Mouse (Mus musculus) embryonic facial prominence, embryonic 12.5 days (tissue): Measurements from ENCODE around the gene Gipc2. TPM values are rescaled to one million over a fixed set of nuclear protein-coding genes. Genes with fewer than 3 reads are reported as not detected.
"Not testable (repeated sequence)": the region's sequence is repeated elsewhere in the genome, so short reads cannot be mapped to it uniquely, and the experiment has no call there.

ENCODE experiments used
- ATAC-seq: fragments of 200-750 bp; cut with Nextera tagmentation; 2 replicates; pipeline ENCODE4 v1.8.0; 2017; ENCODE audit not compliant: insufficient number of reproducible peaks, insufficient read depth, low FRiP score, low TSS enrichment
- H3K27ac ChIP-seq: fragments of 300-500 bp; sonication (generic); 2 replicates; pipeline ENCODE4 v1.5.1; 2016; ENCODE audit warnings: mild to moderate bottlenecking
- H3K27me3 ChIP-seq: fragments of 300-500 bp; sonication (generic); 2 replicates; pipeline ENCODE4 v1.6.1; 2016; ENCODE audit warnings: mild to moderate bottlenecking, moderate library complexity
- H3K36me3 ChIP-seq: fragments of 300-500 bp; sonication (generic); 2 replicates; pipeline ENCODE4 v1.6.1; 2016; ENCODE audit warnings: mild to moderate bottlenecking
- H3K4me1 ChIP-seq: fragments of 300-500 bp; sonication (generic); 2 replicates; pipeline ENCODE4 v1.6.1; 2016
- H3K4me2 ChIP-seq: fragments of 300-500 bp; sonication (generic); replicated peaks from 2 replicates; pipeline ENCODE4 v1.6.1; 2016; ENCODE audit warnings: mild to moderate bottlenecking, moderate library complexity
- H3K4me3 ChIP-seq: fragments of 300-500 bp; sonication (generic); 2 replicates; pipeline ENCODE4 v1.5.1; 2016; ENCODE audit warnings: mild to moderate bottlenecking
- H3K9ac ChIP-seq: fragments of 300-500 bp; sonication (generic); 2 replicates; pipeline ENCODE4 v1.6.1; 2016; ENCODE audit warnings: mild to moderate bottlenecking, moderate library complexity
- H3K9me3 ChIP-seq: fragments of 300-500 bp; sonication (generic); 2 replicates; pipeline ENCODE4 v1.6.1; 2016; ENCODE audit warnings: mild to moderate bottlenecking, moderate library complexity
- WGBS: fragments of 180-500 bp; shearing (Covaris S2); methylation state at CpG from one replicate; pipeline ENCODE4 v1.1.7; 2016; 5-methylcytosine and 5-hydroxymethylcytosine counted together
- polyA plus RNA-seq: library from polyadenylated mRNA; unstranded; fragments of >200 nt; fragmentation: Nextera tagmentation; extraction: Ambion mirVana; gene quantifications from 2 replicates; pipeline ENCODE4 v1.2.1, GENCODE M21; 2016

Gene Gipc2
- polyA plus RNA-seq, 1 experiment from 2014 or later: 2.4 TPM

GRCm38 (mm10) chr3:152129426-152129825, 36.6 kb downstream of the Gipc2 start:
- not testable (repeated sequence) for H3K27me3 ChIP-seq, H3K9me3 ChIP-seq, H3K4me2 ChIP-seq, H3K27ac ChIP-seq, H3K4me1 ChIP-seq, H3K9ac ChIP-seq, H3K36me3 ChIP-seq, ATAC-seq, H3K4me3 ChIP-seq
- WGBS: 93% methylated on average over 4 of the region's 4 CpGs

- H3K4me1 ChIP-seq: no peaks in the 10 kb centered on the region
- no peak overlapping the region for H3K4me3 ChIP-seq
- H3K9me3 ChIP-seq: no peaks in the 10 kb centered on the region
- WGBS: 79% methylated on average over 7 of the region's 7 CpGs
- no peaks in the 10 kb centered on the region for H3K36me3 ChIP-seq
- ATAC-seq: no peak
- no peak overlapping the region for H3K4me2 ChIP-seq
- no peaks in the 10 kb centered on the region for H3K27me3 ChIP-seq
- H3K27ac ChIP-seq: no peak overlapping the region
- H3K9ac ChIP-seq: no peak overlapping the region
Observed at GRCm38 (mm10) chr3:152128631-152129030, 37.4 kb downstream of the Gipc2 start.

DNA sequence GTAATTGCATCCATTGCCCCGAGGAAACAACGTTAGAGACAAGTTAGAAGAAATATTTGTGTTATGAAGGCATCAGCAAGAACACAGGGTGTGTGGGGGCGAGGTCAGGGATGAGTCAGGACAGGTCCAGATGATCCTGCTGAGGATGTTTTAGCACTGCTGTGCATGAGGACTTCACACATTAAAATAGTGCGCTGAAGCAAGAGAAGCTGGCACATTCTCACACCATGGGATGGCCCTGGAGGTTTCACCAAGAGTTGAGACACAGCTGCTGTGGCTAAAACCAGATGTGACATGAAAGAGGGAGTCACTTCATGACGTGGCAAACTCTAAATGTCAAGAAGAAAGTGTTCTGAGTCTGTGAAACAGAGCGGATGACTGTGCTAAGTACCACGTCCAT, 38.9 kb downstream of the Gipc2 start:
- no peak overlapping the region for H3K4me3 ChIP-seq
- 0 out of 2 replicates have a peak, but pooled peaks cover 5% of the 10 kb centered on the region for H3K4me1 ChIP-seq
- no peak overlapping the region for H3K27ac ChIP-seq
- H3K9me3 ChIP-seq: no peaks in the 10 kb centered on the region
- no peak overlapping the region for H3K9ac ChIP-seq
- H3K36me3 ChIP-seq: no peaks in the 10 kb centered on the region
- no peaks in the 10 kb centered on the region for H3K27me3 ChIP-seq
- ATAC-seq: no peak
- no peak overlapping the region for H3K4me2 ChIP-seq
- WGBS: 64% methylated on average over 7 of the region's 7 CpGs

- no peak for ATAC-seq
- 0 out of 2 replicates have a peak, but pooled peaks cover 9% of the 10 kb centered on the region for H3K4me1 ChIP-seq
- H3K27ac ChIP-seq: peak overlapping the region; percentile 43; the same call in 1 of the 2 replicates
- WGBS: 73% methylated on average over 3 of the region's 3 CpGs
- no peaks in the 10 kb centered on the region for H3K27me3 ChIP-seq
- no peak overlapping the region for H3K4me2 ChIP-seq
- no peak overlapping the region for H3K9ac ChIP-seq
- H3K36me3 ChIP-seq: no peaks in the 10 kb centered on the region
- no peaks in the 10 kb centered on the region for H3K9me3 ChIP-seq
- no peak overlapping the region for H3K4me3 ChIP-seq
Observed at GRCm38 (mm10) chr3:152122720-152123119, 43.3 kb downstream of the Gipc2 start.

DNA sequence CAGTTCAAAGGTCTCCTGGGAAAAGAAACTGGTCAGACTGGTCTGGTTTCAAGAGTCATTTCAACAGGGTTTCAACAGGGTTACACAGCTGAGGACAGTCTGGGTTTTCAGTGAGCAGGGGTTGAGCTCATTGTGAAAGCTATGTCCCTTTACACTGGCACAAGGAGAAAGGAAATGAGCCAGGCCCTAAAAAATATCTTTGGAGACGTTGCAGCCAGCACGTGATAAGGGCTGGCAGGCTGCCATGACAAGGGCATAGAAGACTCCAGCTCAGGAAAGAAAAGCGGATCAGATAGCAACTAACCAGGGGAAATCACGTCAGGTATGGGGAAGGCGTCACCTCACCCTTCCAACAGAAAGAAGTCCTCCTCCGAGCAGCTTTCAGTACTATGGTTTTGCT, 43.9 kb downstream of the Gipc2 start:
- peak overlapping the region; percentile 43 for H3K27ac ChIP-seq
- no peaks in the 10 kb centered on the region for H3K9me3 ChIP-seq
- no peak overlapping the region for H3K4me3 ChIP-seq
- H3K27me3 ChIP-seq: no peaks in the 10 kb centered on the region
- no peak overlapping the region for H3K4me2 ChIP-seq
- no peak overlapping the region for H3K9ac ChIP-seq
- WGBS: 48% methylated on average over 6 of the region's 6 CpGs
- ATAC-seq: 0 out of 2 replicates have a peak, but pooled peaks have one; percentile 16
- H3K4me1 ChIP-seq: 0 out of 2 replicates have a peak, but pooled peaks cover 9% of the 10 kb centered on the region
- H3K36me3 ChIP-seq: no peaks in the 10 kb centered on the region

GRCm38 (mm10) chr3:152121169-152122009, 44.6 kb downstream of the Gipc2 start:
- H3K9ac ChIP-seq: no peak overlapping the region
- WGBS: 68% methylated on average over 11 of the region's 11 CpGs
- peak overlapping the region; percentile 43; the same call in 1 of the 2 replicates for H3K27ac ChIP-seq
- H3K4me3 ChIP-seq: no peak overlapping the region
- 0 out of 2 replicates have a peak, but pooled peaks have one; percentile 26 for ATAC-seq
- H3K9me3 ChIP-seq: no peaks in the 10 kb centered on the region
- H3K4me1 ChIP-seq: 0 out of 2 replicates have a peak, but pooled peaks cover 9% of the 10 kb centered on the region
- no peaks in the 10 kb centered on the region for H3K27me3 ChIP-seq
- H3K36me3 ChIP-seq: no peaks in the 10 kb centered on the region
- H3K4me2 ChIP-seq: no peak overlapping the region

- no peak overlapping the region for H3K4me2 ChIP-seq
- H3K27ac ChIP-seq: no peak overlapping the region
- no peaks in the 10 kb centered on the region for H3K9me3 ChIP-seq
- WGBS: 51% methylated on average over 4 of the region's 4 CpGs
- no peak for ATAC-seq
- H3K4me1 ChIP-seq: peaks cover 12% of the 10 kb centered on the region
- no peak overlapping the region for H3K4me3 ChIP-seq
- H3K27me3 ChIP-seq: no peaks in the 10 kb centered on the region
- no peak overlapping the region for H3K9ac ChIP-seq
- H3K36me3 ChIP-seq: no peaks in the 10 kb centered on the region
Observed at GRCm38 (mm10) chr3:152119987-152120386, 46.0 kb downstream of the Gipc2 start.

- H3K9me3 ChIP-seq: no peaks in the 10 kb centered on the region
- peaks cover 30% of the 10 kb centered on the region for H3K4me1 ChIP-seq
- H3K4me3 ChIP-seq: no peak overlapping the region
- H3K27me3 ChIP-seq: no peaks in the 10 kb centered on the region
- no peak overlapping the region for H3K4me2 ChIP-seq
- H3K36me3 ChIP-seq: no peaks in the 10 kb centered on the region
- 89% methylated on average over 3 of the region's 3 CpGs for WGBS
- no peak overlapping the region for H3K9ac ChIP-seq
- H3K27ac ChIP-seq: no peak overlapping the region
- ATAC-seq: no peak
Observed at GRCm38 (mm10) chr3:152117941-152118340, 48.1 kb downstream of the Gipc2 start.

GRCm38 (mm10) chr3:152116140-152116539, 49.9 kb downstream of the Gipc2 start:
- Histone ChIP-seq H3K9ac (no peak overlapping the region), H3K27ac (no peak overlapping the region), H3K4me3 (no peak overlapping the region), H3K36me3 (no peaks in the 10 kb centered on the region), H3K27me3 (no peaks in the 10 kb centered on the region), H3K4me2 (no peak overlapping the region), H3K4me1 (peaks cover 21% of the 10 kb centered on the region), H3K9me3 (no peaks in the 10 kb centered on the region)
- whole genome bisulfite sequencing: 83% methylated on average over 3 of the region's 3 CpGs
- no peak for ATAC-seq

- H3K36me3 ChIP-seq: no peaks in the 10 kb centered on the region
- peak; percentile 25; the same call in 1 of the 2 replicates for ATAC-seq
- H3K27me3 ChIP-seq: no peaks in the 10 kb centered on the region
- H3K9me3 ChIP-seq: no peaks in the 10 kb centered on the region
- H3K4me1 ChIP-seq: peaks cover 28% of the 10 kb centered on the region
- no peak overlapping the region for H3K4me2 ChIP-seq
- 45% methylated on average over 10 of the region's 10 CpGs for WGBS
- H3K9ac ChIP-seq: no peak overlapping the region
- H3K27ac ChIP-seq: no peak overlapping the region
- no peak overlapping the region for H3K4me3 ChIP-seq
Observed at GRCm38 (mm10) chr3:152114786-152115185, 51.2 kb downstream of the Gipc2 start.

DNA sequence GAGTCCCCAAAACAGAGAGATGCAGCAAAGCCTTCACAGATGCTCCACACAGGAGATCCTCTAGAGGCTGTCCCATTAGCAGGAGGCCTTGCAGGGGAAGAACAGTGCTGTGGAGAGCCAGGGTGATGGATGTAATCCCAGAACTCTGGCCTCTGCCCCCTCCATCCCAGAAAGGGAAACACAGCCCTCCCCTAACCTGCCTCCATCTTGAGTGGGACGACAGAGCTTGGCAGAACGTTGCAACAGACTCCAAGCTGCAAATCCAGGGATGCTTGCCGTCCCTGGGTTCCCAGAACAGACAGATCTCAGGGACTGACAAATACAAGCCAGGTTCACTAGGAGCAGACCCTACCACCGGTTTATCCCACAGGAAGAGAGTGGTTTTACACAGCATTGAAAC, 51.8 kb downstream of the Gipc2 start:
- WGBS: 54% methylated on average over 4 of the region's 4 CpGs
- 0 out of 2 replicates have a peak overlapping the region, but pooled peaks have one; percentile 11 for H3K27ac ChIP-seq
- no peak for ATAC-seq
- H3K36me3 ChIP-seq: no peaks in the 10 kb centered on the region
- no peak overlapping the region for H3K4me2 ChIP-seq
- peaks cover 33% of the 10 kb centered on the region for H3K4me1 ChIP-seq
- H3K9ac ChIP-seq: no peak overlapping the region
- H3K4me3 ChIP-seq: no peak overlapping the region
- no peaks in the 10 kb centered on the region for H3K9me3 ChIP-seq
- no peaks in the 10 kb centered on the region for H3K27me3 ChIP-seq

DNA sequence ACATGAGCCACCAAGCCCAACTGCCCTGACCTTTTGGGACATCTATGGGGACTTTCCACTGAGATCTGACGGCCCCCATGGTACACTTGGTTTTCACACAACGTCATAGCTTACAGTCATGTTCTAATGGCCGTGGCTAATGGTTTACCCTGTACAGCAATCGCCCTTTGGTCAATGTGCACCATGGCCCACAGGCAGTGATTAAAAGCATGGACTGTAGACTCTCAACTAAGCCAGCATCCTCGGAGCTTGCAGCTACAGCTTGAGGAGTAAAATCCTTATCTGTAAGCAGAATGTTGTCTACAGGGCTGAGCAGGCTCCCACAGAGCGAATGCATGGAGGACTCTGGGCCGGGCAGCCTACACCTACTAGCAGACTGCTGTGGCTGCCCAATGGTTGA, 52.5 kb downstream of the Gipc2 start:
- H3K9ac ChIP-seq: no peak overlapping the region
- H3K36me3 ChIP-seq: no peaks in the 10 kb centered on the region
- ATAC-seq: no peak
- H3K4me2 ChIP-seq: no peak overlapping the region
- H3K9me3 ChIP-seq: no peaks in the 10 kb centered on the region
- H3K4me1 ChIP-seq: peaks cover 41% of the 10 kb centered on the region
- no peak overlapping the region for H3K4me3 ChIP-seq
- H3K27me3 ChIP-seq: no peaks in the 10 kb centered on the region
- peak overlapping the region; percentile 37; the same call in 1 of the 2 replicates for H3K27ac ChIP-seq
- 68% methylated on average over 7 of the region's 7 CpGs for WGBS
